Mouse (Mus musculus) inflammation-experienced regulatory T-cells, adult 6 months (primary cell): ENCODE results near the gene 1110032F04Rik. TPM values are rescaled to one million over a fixed set of nuclear protein-coding genes. Genes with fewer than 3 reads are reported as not detected.

Experiments used
- polyA plus RNA-seq, 3 experiments: library from polyadenylated mRNA; unstranded; fragments of 100-300 nt; shearing (Covaris generic); gene quantifications; one replicate each; pipeline ENCODE4 v1.2.1; 2017

The 1110032F04Rik gene
- polyA plus RNA-seq, 3 experiments from 2014 or later: 0.31 to 4.0 (median 2.0) TPM

Other genes starting within 250 kb of the 1110032F04Rik start
- under 1 TPM in 1 of 3 experiments, not detected in 2; 0.59 TPM for gene Il12a, start 178.9 kb upstream of the 1110032F04Rik start, polyA plus RNA-seq
- gene Ift80, start 135.0 kb downstream of the 1110032F04Rik start, polyA plus RNA-seq: 100 to 1,000 TPM in 1 of 3 experiments, 10 to 100 TPM in 2; 24.6 to 128 (median 99.2) TPM
- gene Smc4, start 135.2 kb downstream of the 1110032F04Rik start, polyA plus RNA-seq: 100 to 1,000 TPM; 271 to 449 (median 425) TPM
- gene Trim59, start 175.2 kb downstream of the 1110032F04Rik start, polyA plus RNA-seq: 10 to 100 TPM; 23.5 to 40.1 (median 31.3) TPM